Mouse (Mus musculus): Measurements from ENCODE around the gene Wiz. TPM values are rescaled to one million over a fixed set of nuclear protein-coding genes. Genes with fewer than 3 reads are reported as not detected.

The Wiz gene
- total RNA-seq, 4 experiments from 2014 or later = 13.5 to 14.1 (median 13.6) TPM

DNA sequence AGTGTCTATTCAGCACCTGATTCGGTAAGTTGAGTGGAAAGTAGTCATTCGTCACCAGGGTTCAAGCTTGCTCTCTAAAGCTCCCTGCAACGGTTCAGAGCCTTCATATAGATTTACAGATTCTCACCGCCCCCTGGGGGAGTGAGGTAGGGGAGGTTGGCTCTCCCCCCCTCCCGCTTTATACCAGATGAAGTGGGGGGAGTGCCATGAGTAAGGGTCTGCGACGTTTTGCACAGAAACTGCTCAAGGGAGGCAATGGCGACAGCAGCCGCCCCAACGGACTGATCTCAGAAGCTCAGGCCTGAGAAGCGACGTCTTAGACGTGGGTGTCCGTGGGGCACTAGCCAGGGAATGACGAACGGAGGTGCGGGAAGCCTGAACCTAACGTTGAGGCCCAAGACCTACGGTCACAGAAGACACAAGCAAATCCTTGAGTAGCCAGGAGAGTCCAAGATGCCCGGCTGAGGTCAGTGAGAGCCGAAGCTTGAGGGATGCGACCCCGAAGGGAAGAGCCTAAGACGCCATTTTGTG is 39.3 kb downstream of the Wiz start:
- no peak for DNase-seq (ENCODE audit: low spot score in 2 of 2)

DNA sequence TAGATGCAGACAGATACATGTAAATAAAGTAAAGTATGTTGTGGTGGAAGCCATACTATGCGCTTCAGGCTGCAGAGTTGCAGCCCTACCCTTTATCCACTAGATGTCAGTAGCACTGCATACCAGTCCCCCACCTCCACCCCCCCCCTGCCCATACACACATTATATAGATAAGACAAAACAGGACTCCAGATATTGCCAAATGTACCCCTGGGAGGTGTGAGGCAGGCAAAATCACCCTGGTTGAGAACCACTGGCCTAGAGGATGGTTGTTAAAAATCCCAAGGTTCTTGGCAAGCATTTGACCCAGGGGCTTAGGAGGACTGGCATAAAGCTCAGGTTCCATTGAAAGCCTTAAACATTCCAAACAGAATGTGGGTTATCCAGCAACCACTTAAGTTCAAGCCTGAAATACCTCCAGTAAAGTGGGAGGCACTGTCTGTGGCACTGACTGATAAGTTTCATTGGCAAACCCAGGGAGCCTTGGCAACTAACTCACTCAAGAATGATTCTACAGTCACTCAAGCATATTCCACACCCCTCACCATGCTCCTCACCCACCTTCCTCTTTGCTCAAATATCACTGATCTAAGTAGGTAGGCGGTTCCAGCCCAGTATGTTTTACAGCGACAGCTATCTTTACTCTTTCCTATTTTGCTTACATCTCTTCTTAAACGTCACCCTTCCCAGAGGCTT is 40.1 kb downstream of the Wiz start:
- DNase-seq (ENCODE audit: low spot score in 2 of 2) = no peak

DNA sequence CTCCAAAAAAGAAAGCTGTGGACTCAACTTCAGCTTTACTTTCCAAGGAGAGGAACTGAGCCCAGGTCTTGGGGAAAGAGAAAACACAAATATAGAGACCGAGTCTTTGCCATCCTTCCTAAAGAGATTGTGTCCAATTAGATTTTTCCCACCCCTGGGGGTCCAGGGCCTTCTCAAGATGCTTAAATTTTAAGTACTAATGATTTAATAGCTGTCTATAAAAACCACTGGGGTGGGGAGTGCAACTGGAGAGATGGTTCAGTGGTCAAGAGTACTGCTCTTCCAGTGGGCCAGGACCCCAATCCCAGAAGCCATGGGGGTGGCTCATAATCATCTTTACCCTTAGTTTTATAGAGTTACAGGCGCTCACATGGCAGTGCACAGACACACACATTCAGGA is 40.8 kb downstream of the Wiz start:
- no peak for DNase-seq (ENCODE audit: low spot score in 2 of 2)

GRCm38 (mm10) chr17:32341102-32341501 is 48.1 kb downstream of the Wiz start:
- no peak for DNase-seq (ENCODE audit: low spot score in 2 of 2)

DNA sequence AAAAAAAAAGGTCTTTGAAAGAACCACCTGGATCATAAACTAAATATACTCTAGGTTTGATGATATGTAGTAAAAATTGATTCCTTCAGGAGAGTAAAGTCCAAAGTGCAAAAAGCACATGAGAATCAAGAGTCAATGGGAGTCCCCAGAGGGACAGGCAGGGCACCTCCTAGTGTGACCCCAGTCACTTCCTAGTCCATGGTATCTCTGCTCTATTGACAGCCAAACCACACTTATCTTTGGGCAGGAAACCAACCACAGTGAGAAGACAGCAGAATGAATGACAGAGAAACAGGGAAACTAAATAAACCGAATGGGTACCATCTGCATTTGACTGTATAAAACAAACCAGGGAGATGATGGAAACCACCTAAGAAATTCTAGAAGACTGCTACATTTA is 49.1 kb downstream of the Wiz start:
- DNase-seq (ENCODE audit: low spot score in 2 of 2) = no peak

DNA sequence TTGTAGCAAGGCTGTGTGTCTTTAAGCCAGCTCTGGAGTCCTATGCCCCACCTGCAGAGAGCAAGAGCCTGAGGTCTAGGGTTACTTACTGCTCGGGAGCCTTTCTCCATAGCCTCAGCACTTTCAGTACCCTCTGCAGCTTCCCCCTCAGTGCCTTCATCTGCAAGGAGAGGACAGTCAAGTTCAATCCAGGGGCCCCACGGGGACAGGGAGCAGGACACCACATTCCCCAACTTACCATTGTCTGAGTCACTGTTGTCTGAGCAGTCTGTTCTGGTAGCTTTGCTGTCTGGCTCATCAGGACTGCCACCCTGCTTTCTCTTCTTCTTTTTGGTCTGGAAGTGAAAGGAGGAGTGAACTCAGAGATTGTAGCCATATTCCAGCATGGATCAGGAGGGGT is 53.4 kb downstream of the Wiz start:
- no peak for DNase-seq (ENCODE audit: low spot score in 2 of 2)

DNA sequence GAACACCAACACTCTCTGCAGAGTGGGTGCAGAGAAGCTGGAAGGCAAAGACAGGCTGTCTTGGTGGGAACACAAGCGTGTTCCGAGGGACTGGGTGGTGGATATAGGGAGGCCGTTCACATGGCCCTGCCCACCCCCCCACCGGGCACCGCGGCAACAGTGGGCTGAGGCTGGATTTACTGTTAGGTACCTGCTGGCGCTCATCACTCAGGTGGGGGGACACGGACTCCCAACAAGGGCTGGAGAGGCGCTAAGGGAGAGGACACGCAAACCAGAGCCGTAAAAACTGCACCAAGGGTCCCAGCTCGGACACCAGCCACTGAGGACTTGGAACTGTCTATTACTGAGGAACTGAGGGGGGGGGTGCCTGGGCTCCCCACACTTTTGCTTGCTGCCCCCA is 54.3 kb downstream of the Wiz start:
- no peak for DNase-seq (ENCODE audit: low spot score in 2 of 2)

- no peak for DNase-seq (ENCODE audit: low spot score in 2 of 2)
Observed at GRCm38 (mm10) chr17:32333675-32334303, 55.5 kb downstream of the Wiz start.

DNA sequence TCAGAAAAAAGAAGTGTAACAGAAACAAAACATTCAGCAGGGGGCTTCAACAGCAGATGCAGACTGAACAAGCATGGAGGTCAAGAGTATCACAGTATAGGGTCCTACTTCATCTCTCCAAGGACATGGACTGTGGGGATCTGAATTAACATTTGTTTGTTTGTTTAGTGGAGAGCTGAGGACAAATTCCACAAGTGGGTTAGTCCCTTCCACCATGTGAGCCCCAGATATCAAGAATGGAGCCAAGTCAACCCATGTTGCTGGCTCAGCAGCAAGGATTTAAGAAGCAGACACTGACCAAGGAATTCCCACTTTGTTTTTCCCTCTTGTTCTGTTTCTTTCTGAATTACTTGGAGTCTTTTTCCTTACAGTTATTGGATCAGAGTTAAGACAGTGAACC is 61.7 kb downstream of the Wiz start:
- DNase-seq (ENCODE audit: low spot score in 2 of 2) = no peak

DNA sequence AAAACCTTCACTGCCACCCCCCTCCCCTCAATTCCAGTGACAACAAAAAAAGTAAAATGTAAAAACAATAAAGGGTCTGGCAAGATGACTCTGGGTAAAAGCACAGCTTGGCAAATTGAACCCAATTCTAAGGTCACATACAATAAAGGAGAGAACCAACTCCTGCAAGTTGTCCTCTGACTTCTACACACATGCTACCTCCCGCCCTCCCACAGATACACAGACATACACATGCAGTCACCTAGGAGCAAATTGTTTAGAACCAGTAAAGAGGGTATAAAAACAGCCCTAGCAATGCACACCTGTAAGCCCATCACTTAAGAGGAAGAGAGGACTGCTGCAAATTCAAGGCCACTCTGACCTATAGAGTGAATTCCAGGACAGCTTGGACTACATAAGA is 66.4 kb downstream of the Wiz start:
- DNase-seq (ENCODE audit: low spot score in 2 of 2) = no peak

- DNase-seq (ENCODE audit: low spot score in 2 of 2) = no peak
Observed at GRCm38 (mm10) chr17:32321836-32322235, 67.4 kb downstream of the Wiz start.

DNA sequence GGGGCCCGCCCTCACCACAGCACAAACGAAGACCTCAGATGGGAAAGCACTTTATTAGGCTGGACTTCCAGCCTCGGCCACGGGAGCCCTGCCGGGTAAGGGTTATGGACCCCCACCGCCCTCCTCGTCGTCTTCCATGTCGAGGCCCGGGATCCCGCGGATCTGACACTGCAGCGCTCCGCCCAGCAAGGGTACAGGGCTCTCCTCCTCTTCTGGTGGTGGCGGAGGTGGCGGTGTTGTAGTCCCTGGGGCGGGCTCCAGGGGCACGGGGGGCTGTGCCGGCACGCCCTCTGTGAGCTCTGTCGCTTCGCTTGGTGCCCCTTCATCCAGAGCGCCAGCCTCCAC is 67.9 kb downstream of the Wiz start:
- DNase-seq (ENCODE audit: low spot score in 2 of 2) = no peak

GRCm38 (mm10) chr17:32320597-32321389 is 68.4 kb downstream of the Wiz start, which contains the start of gene Akap8:
TSS of gene Akap8 (minus strand) at chr17:32321238.
- peak; percentile 98 for DNase-seq (ENCODE audit: low spot score in 2 of 2)

DNA sequence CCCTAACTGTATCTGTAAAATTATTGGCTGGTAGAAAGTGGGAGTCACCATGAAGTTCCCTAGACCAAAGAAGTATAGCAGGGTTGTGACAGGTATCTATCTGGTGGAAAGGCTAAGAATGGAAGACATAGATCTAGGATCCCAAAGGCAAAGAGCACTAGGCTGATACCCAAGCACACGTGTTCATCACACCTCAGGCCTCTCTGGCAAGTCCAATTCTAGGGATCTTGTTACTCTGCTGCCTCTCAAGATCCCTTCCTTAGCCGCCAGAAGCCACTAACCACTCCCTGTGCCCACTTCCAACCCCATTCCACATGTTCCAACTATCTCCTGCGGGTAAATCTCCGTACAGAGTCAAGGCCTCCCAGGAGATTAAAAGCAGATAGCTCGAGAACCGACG is 69.3 kb downstream of the Wiz start:
- DNase-seq (ENCODE audit: low spot score in 2 of 2) = no peak

DNA sequence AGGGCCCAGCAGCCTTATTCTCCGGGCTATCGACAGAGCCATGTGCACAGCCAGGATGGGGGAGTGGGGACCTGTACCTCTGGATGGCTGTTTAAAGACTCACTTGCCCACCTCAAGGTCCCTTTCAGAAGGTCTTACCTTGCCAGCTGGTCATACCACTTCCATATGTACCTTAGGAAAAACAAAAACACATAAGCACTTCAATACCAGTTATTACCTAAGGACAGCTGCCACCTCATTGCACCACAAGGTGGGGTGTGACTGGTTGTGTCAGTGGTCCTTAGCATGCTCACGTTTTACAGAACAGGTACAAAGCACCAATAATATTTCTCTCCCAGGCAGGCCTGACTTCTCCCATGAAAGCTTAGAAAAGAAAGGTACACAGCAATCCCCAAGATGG is 71.5 kb downstream of the Wiz start:
- DNase-seq (ENCODE audit: low spot score in 2 of 2) = no peak

GRCm38 (mm10) chr17:32317032-32317431 is 72.2 kb downstream of the Wiz start:
- DNase-seq (ENCODE audit: low spot score in 2 of 2) = no peak

DNA sequence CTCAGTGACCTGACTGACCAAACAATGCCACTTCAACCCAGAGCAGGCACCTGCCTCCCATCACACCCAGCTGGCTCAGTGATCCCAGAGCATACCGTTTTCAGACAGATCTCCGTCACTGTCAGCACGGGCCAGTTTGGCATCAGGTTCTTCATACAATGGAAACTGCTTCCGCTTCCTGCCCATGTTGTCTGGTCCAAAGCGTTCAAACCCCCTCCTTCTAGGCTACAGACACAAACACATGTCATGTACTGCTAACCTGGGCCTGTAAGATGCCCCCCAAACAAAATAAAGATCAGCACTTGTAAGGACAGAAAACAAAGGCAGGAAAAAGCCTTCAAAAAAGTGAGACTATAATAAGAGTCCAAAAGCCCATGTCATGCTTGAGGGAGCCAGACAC is 73.7 kb downstream of the Wiz start:
- DNase-seq (ENCODE audit: low spot score in 2 of 2) = no peak

DNA sequence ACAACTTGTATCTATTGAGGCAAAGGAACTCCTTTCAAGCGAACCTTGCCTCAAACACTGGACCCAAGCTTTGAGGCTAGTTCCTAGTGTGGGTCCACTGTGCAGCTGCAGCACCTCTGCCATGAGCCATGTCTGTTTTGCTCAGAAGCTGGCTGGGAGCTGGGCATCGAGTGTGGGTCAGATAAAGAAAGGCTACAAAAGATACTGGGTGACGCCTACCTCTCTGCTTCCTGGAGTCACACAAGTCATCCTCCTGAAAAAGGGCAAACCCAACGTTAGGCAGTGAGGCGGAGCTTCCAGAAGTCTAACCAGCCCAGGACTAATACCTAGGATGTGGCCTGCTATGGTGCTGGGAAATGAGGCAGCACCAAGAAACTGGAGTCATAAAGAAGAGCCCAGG is 75.3 kb downstream of the Wiz start:
- DNase-seq (ENCODE audit: low spot score in 2 of 2) = no peak

- no peak for DNase-seq (ENCODE audit: low spot score in 2 of 2)
Observed at GRCm38 (mm10) chr17:32312801-32313200, 76.4 kb downstream of the Wiz start.

- DNase-seq (ENCODE audit: low spot score in 2 of 2) = no peak
Observed at GRCm38 (mm10) chr17:32307963-32308362, 81.3 kb downstream of the Wiz start.
